Mouse (Mus musculus) C2C12 (cell line): ENCODE data around the gene Gm29276. TPM values are rescaled to one million over a fixed set of nuclear protein-coding genes. Genes with fewer than 3 reads are reported as not detected.
"Not testable (repeated sequence)": the region's sequence is repeated elsewhere in the genome, so short reads cannot be mapped to it uniquely, and the experiment has no call there.

ENCODE experiments used
- H3K27me3 ChIP-seq: one replicate; pipeline ENCODE4 v1.6.1; 2011; ENCODE audit not compliant: control insufficient read depth, insufficient read depth, insufficient read length
- H3K36me3 ChIP-seq: one replicate; pipeline ENCODE4 v1.6.1; 2011; ENCODE audit not compliant: control insufficient read depth, insufficient read depth
- H3K4me3 ChIP-seq: one replicate; pipeline ENCODE4 v1.5.1; 2011; ENCODE audit warnings: mild to moderate bottlenecking, control low read depth; ENCODE audit not compliant: poor library complexity, insufficient read depth, severe bottlenecking
- H3K79me2 ChIP-seq: one replicate; pipeline ENCODE4 v1.6.1; 2011; ENCODE audit not compliant: control insufficient read depth, insufficient read depth
- H3K79me3 ChIP-seq: one replicate; pipeline ENCODE4 v1.6.1; 2011; ENCODE audit warnings: low read depth, control low read depth
- H3ac ChIP-seq: one replicate; pipeline ENCODE3; 2011; ENCODE audit warnings: low read depth; ENCODE audit not compliant: control insufficient read depth, insufficient read length
- long read RNA-seq, 2 experiments: library from polyadenylated mRNA; unstranded; transcript quantifications; one replicate each; pipeline ENCODE4 v2.0.0; 2019 to 2020
- polyA plus RNA-seq: library from polyadenylated mRNA; unstranded; fragments of >200 nt; fragmentation: generic; extraction: Trizol; gene quantifications from one replicate; pipeline ENCODE4 v1.2.1, GENCODE M21; 2012; ENCODE audit warnings: missing spikeins

Gm29276 gene
- not detected for polyA plus RNA-seq
- long read RNA-seq, experiment 1, result 0 reads
- long read RNA-seq, experiment 2, result 0 reads

GRCm38 (mm10) chrY:42582150-42582549 lies at the start of gene Gm29276:
Gm29276 (minus strand) TSS chrY:42582250.
- H3K79me2 ChIP-seq, H3K27me3 ChIP-seq, H3K4me3 ChIP-seq, H3K79me3 ChIP-seq, H3ac ChIP-seq, H3K36me3 ChIP-seq: not testable (repeated sequence)
